Mouse (Mus musculus): ENCODE data around the gene Tmem121b. TPM values are rescaled to one million over a fixed set of nuclear protein-coding genes. Genes with fewer than 3 reads are reported as not detected.

Tmem121b gene
- 0.04 and 0.22 TPM in 2 replicates for polyA plus RNA-seq (2014; fragmentation: Nextera tagmentation; extraction: Ambion mirVana)

GRCm38 (mm10) chr6:120493374-120494181 lies at the start of gene Tmem121b:
Gene Tmem121b (minus strand): TSS chr6:120493807.
- Histone ChIP-seq H3K4me3 (ENCODE audit: low read depth, low read length) (peak within 1 kb of the TSS; percentile 69), H3K27me3 (replicated peaks; ENCODE audit: control insufficient read depth, insufficient read depth, low read length) (peaks cover 34% of the 10 kb centered on the region), H3K4me2 (ENCODE audit: low read depth, low read length) (peak within 1 kb of the TSS; percentile 98), H3K9me3 (ENCODE audit: control insufficient read depth, low read length) (no peaks in the 10 kb centered on the region), H3K36me3 (ENCODE audit: control insufficient read depth, insufficient read depth, low read length) (no peaks in the 10 kb centered on the region), H3K4me1 (ENCODE audit: control insufficient read depth, insufficient read depth, low read length) (peaks cover 10% of the 10 kb centered on the region; the same call in 1 of the 2 replicates), H3K27ac (replicated peaks; ENCODE audit: low read depth, low read length) (0 out of 2 replicates have a peak within 1 kb of the TSS, but pooled peaks have one; percentile 21), H3K9ac (ENCODE audit: low read depth, low read length) (peak within 1 kb of the TSS; percentile 66)
- DNase-seq (ENCODE audit: low spot score) (peak; percentile 87), ATAC-seq (ENCODE audit: low read depth) (peak; percentile 87)
- 2% methylated on average over 21 of the region's 84 CpGs for WGBS

DNA sequence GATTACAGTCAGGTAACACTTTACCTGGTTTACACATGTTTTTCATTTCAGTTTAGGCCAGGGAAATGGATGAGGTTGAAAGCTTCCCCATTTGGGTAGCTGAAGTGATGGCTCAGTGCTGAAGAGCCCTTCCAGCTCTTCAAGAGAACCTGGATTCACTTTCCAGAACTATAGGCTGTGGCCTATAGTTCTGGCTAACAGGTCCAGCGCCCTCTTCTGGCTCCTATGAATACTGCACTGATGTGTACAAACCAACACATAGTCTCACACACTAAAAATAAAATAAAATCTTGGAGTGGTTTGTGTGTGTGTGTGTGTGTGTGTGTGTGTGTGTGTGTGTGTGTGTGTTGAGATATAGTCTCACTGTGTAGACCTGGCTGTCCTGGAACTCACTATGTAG lies 48.5 kb upstream of the Tmem121b start:
- ATAC-seq (ENCODE audit: low read depth) (no peak), DNase-seq (ENCODE audit: low spot score) (no peak)
- 6% methylated on average over 1 of the region's 1 CpGs for WGBS
- Histone ChIP-seq H3K9me3 (ENCODE audit: control insufficient read depth, low read length) (no peaks in the 10 kb centered on the region), H3K4me1 (ENCODE audit: control insufficient read depth, insufficient read depth, low read length) (peaks cover 4% of the 10 kb centered on the region; the same call in 1 of the 2 replicates), H3K4me3 (ENCODE audit: low read depth, low read length) (no peak overlapping the region), H3K9ac (ENCODE audit: low read depth, low read length) (no peak overlapping the region), H3K27me3 (replicated peaks; ENCODE audit: control insufficient read depth, insufficient read depth, low read length) (no peaks in the 10 kb centered on the region), H3K36me3 (ENCODE audit: control insufficient read depth, insufficient read depth, low read length) (no peaks in the 10 kb centered on the region), H3K27ac (replicated peaks; ENCODE audit: low read depth, low read length) (no peak overlapping the region), H3K4me2 (ENCODE audit: low read depth, low read length) (no peak overlapping the region)

GRCm38 (mm10) chr6:120541386-120541785 lies 47.8 kb upstream of the Tmem121b start:
- WGBS, result 11% methylated on average over 2 of the region's 2 CpGs
- H3K27ac ChIP-seq (replicated peaks; ENCODE audit: low read depth, low read length), result no peak overlapping the region

DNA sequence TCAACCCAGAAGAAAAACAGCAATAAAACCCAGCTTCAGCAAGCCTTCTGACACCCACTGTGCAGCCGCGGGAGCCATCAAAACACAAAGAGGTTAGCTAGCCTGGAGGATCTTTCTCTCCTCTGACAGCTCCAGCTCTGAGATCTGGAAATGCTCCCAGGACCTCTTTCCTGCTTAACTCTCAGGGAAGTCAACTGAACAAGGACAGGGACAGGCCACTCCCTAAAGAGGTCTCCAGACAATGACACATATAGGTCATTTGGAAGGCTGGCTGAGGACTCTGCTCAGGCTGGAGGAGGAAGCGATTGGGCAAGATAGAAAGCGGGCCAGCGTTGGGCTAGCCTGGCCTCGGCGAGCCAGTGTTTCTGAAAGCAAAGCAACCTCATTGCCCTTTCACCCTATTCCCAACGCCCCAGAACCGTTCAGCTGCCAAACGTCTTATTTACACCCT lies 46.2 kb upstream of the Tmem121b start:
- DNase-seq (ENCODE audit: low spot score), result no peak
- no peaks in the 10 kb centered on the region for H3K36me3 ChIP-seq (ENCODE audit: control insufficient read depth, insufficient read depth, low read length)
- no peak overlapping the region for H3K27ac ChIP-seq (replicated peaks; ENCODE audit: low read depth, low read length)
- no peaks in the 10 kb centered on the region for H3K27me3 ChIP-seq (replicated peaks; ENCODE audit: control insufficient read depth, insufficient read depth, low read length)
- ATAC-seq (ENCODE audit: low read depth), result peak; percentile 14
- 38% methylated on average over 10 of the region's 10 CpGs for WGBS
- H3K9ac ChIP-seq (ENCODE audit: low read depth, low read length), result 0 out of 2 replicates have a peak overlapping the region, but pooled peaks have one; percentile 59
- H3K4me2 ChIP-seq (ENCODE audit: low read depth, low read length), result no peak overlapping the region
- H3K4me1 ChIP-seq (ENCODE audit: control insufficient read depth, insufficient read depth, low read length), result peaks cover 4% of the 10 kb centered on the region; the same call in 1 of the 2 replicates
- no peaks in the 10 kb centered on the region for H3K9me3 ChIP-seq (ENCODE audit: control insufficient read depth, low read length)
- no peak overlapping the region for H3K4me3 ChIP-seq (ENCODE audit: low read depth, low read length)

More at GRCm38 (mm10) chr6:120541386-120541785, 47.8 kb upstream of the Tmem121b start:
- Histone ChIP-seq H3K9me3 (ENCODE audit: control insufficient read depth, low read length) (no peaks in the 10 kb centered on the region), H3K4me1 (ENCODE audit: control insufficient read depth, insufficient read depth, low read length) (peaks cover 4% of the 10 kb centered on the region; the same call in 1 of the 2 replicates), H3K27me3 (replicated peaks; ENCODE audit: control insufficient read depth, insufficient read depth, low read length) (no peaks in the 10 kb centered on the region), H3K36me3 (ENCODE audit: control insufficient read depth, insufficient read depth, low read length) (no peaks in the 10 kb centered on the region), H3K4me3 (ENCODE audit: low read depth, low read length) (no peak overlapping the region), H3K9ac (ENCODE audit: low read depth, low read length) (no peak overlapping the region), H3K4me2 (ENCODE audit: low read depth, low read length) (no peak overlapping the region)
- DNase-seq (ENCODE audit: low spot score), result no peak
- no peak for ATAC-seq (ENCODE audit: low read depth)

DNA sequence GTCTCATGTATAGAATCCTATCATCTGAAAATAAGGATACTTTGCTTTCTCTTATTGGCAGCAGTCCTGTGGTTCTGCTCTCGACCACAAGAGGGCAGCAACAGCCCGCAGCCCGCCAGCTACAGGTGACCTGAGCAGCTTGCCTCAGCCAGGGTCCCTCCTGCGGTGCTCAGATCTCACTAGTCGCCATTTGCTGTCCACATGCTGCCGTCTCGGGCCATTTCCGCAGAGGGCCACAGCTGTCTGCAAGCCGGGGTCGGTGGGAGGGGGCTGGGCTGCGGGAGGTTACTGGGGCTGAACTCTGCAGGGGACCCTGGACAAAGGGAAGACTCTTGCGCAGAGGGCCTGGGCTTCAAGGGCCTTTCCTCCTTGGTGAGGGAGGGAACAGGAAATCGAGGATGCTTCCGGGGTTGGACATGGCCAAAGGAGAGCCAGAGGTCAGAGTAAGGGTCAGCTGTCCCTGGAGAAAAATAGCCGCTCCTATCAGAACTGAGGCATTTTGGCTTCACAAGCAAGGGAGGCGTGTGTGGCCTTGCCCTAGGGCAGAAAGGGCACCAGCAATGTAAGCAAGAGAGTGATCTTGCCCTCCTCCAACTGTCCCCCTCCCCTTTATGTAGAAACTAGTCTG lies 45.6 kb upstream of the Tmem121b start:
- no peak overlapping the region for H3K27ac ChIP-seq (replicated peaks; ENCODE audit: low read depth, low read length)
- H3K9ac ChIP-seq (ENCODE audit: low read depth, low read length), result peak overlapping the region; percentile 59

DNA sequence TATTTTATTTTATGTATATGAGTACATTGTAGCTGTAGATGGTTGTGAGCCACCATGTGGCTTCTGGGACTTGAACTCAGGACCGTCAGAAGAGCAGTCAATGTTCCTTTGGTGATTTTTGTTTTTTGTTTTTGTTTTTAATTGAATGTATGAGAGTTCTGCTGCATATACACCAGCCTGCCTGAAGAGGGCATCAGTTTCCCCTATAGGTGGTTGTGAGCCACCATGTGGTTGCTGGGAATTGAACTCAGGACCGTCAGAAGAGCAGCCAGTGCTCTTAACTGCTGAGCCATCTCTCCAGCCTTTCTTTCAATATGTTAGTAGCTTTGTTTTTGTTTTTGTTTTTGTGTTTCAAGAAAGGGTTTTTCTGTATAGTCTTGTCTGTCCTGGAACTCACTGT lies 42.7 kb upstream of the Tmem121b start:
- no peak overlapping the region for H3K27ac ChIP-seq (replicated peaks; ENCODE audit: low read depth, low read length)
- no peak for ATAC-seq (ENCODE audit: low read depth)
- no peak overlapping the region for H3K4me2 ChIP-seq (ENCODE audit: low read depth, low read length)
- no peak overlapping the region for H3K9ac ChIP-seq (ENCODE audit: low read depth, low read length)
- no peaks in the 10 kb centered on the region for H3K27me3 ChIP-seq (replicated peaks; ENCODE audit: control insufficient read depth, insufficient read depth, low read length)
- WGBS, result 87% methylated on average over 2 of the region's 2 CpGs
- DNase-seq (ENCODE audit: low spot score), result no peak
- H3K36me3 ChIP-seq (ENCODE audit: control insufficient read depth, insufficient read depth, low read length), result no peaks in the 10 kb centered on the region
- H3K4me1 ChIP-seq (ENCODE audit: control insufficient read depth, insufficient read depth, low read length), result peaks cover 4% of the 10 kb centered on the region; the same call in 1 of the 2 replicates
- no peaks in the 10 kb centered on the region for H3K9me3 ChIP-seq (ENCODE audit: control insufficient read depth, low read length)
- H3K4me3 ChIP-seq (ENCODE audit: low read depth, low read length), result no peak overlapping the region

More for the DNA sequence above, 45.6 kb upstream of the Tmem121b start:
- no peaks in the 10 kb centered on the region for H3K9me3 ChIP-seq (ENCODE audit: control insufficient read depth, low read length)
- DNase-seq (ENCODE audit: low spot score), result peak; percentile 90
- 4% methylated on average over 15 of the region's 16 CpGs for WGBS
- peak overlapping the region; percentile 69 for H3K4me2 ChIP-seq (ENCODE audit: low read depth, low read length)
- H3K36me3 ChIP-seq (ENCODE audit: control insufficient read depth, insufficient read depth, low read length), result no peaks in the 10 kb centered on the region
- no peaks in the 10 kb centered on the region for H3K27me3 ChIP-seq (replicated peaks; ENCODE audit: control insufficient read depth, insufficient read depth, low read length)
- ATAC-seq (ENCODE audit: low read depth), result peak; percentile 94
- H3K4me3 ChIP-seq (ENCODE audit: low read depth, low read length), result peak overlapping the region; percentile 33
- H3K4me1 ChIP-seq (ENCODE audit: control insufficient read depth, insufficient read depth, low read length), result peaks cover 4% of the 10 kb centered on the region; the same call in 1 of the 2 replicates

- Histone ChIP-seq H3K9me3 (ENCODE audit: control insufficient read depth, low read length) (no peaks in the 10 kb centered on the region), H3K27ac (replicated peaks; ENCODE audit: low read depth, low read length) (no peak overlapping the region), H3K9ac (ENCODE audit: low read depth, low read length) (no peak overlapping the region), H3K4me2 (ENCODE audit: low read depth, low read length) (no peak overlapping the region), H3K4me3 (ENCODE audit: low read depth, low read length) (no peak overlapping the region), H3K4me1 (ENCODE audit: control insufficient read depth, insufficient read depth, low read length) (peaks cover 11% of the 10 kb centered on the region), H3K36me3 (ENCODE audit: control insufficient read depth, insufficient read depth, low read length) (no peaks in the 10 kb centered on the region), H3K27me3 (replicated peaks; ENCODE audit: control insufficient read depth, insufficient read depth, low read length) (no peaks in the 10 kb centered on the region)
- WGBS, result 70% methylated on average over 1 of the region's 1 CpGs
- no peak for ATAC-seq (ENCODE audit: low read depth)
- DNase-seq (ENCODE audit: low spot score), result no peak
Observed at GRCm38 (mm10) chr6:120532594-120532993, 39.0 kb upstream of the Tmem121b start.

DNA sequence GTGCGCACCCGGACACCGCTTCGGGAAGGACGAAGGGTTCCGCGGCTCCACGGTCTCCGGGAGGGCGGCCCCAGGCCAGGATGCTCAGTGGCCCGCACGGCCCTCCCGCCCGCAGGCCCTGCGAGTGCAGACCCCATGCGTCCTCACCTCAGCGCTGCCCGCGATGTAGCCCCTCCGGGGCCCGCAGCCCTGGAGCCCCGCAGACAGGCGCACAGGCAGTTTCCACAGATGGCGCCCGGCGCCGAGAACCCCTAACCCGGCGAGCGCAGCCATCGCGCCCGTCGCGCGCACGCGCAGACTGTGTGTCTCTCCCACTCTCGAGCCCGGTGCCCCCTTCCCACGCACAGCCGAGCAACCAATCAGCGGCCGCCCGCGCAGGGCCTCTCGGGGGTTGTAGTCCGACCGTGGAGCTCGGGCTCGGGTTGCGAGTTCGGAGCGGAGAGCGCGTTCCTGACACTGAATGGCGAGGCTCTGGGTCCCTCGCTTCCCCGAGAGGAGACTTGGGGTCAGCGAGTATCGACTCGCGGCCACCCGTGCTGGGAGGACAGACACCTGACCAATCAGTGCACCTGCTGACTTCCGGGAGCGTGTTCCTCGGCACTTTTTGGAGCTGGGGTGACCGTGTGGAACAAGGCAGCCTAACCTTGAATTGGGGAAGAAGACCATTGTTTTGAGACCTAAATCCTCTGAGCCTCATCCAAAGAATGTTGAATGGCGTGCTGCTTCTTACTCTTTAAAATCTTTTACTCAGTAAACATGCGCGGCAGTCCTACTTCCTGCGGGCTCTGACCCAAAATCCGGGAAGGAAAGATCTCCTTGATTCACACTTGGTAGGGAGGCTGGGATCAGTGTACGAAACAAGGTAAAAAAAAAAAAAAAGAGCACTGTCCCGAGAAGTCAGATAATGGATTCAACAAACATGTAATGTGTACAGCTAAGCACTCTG lies 37.7 kb upstream of the Tmem121b start, which contains the start of gene Hdhd5:
Gene Hdhd5, minus strand, starts transcription at position 300 of the 946 bp plus-strand sequence.
- no peaks in the 10 kb centered on the region for H3K9me3 ChIP-seq (ENCODE audit: control insufficient read depth, low read length)
- H3K27ac ChIP-seq (replicated peaks; ENCODE audit: low read depth, low read length), result no peak within 1 kb of the TSS; the same call in 1 of the 2 replicates
- under 1% methylated on average over 55 of the region's 75 CpGs for WGBS
- ATAC-seq (ENCODE audit: low read depth) (peak; percentile 99), DNase-seq (ENCODE audit: low spot score) (peak; percentile 97)
- H3K9ac ChIP-seq (ENCODE audit: low read depth, low read length), result peak within 1 kb of the TSS; percentile 84
- H3K4me1 ChIP-seq (ENCODE audit: control insufficient read depth, insufficient read depth, low read length), result peaks cover 11% of the 10 kb centered on the region
- H3K36me3 ChIP-seq (ENCODE audit: control insufficient read depth, insufficient read depth, low read length), result no peaks in the 10 kb centered on the region
- H3K4me3 ChIP-seq (ENCODE audit: low read depth, low read length), result peak within 1 kb of the TSS; percentile 71
- H3K27me3 ChIP-seq (replicated peaks; ENCODE audit: control insufficient read depth, insufficient read depth, low read length), result no peaks in the 10 kb centered on the region
- H3K4me2 ChIP-seq (ENCODE audit: low read depth, low read length), result peak within 1 kb of the TSS; percentile 66
